Mouse (Mus musculus) midbrain, embryonic 13.5 days (tissue): ENCODE results near the gene Mcm9. TPM values are rescaled to one million over a fixed set of nuclear protein-coding genes. Genes with fewer than 3 reads are reported as not detected.
A peak's percentile ranks its signal among the peaks of the same experiment; 100 is the strongest.

Source experiments
- ATAC-seq: fragments of 200-750 bp; cut with Nextera tagmentation; 2 replicates; pipeline ENCODE4 v1.8.0; 2017; ENCODE audit warnings: mild to moderate bottlenecking, moderate TSS enrichment, moderate library complexity
- H3K27ac ChIP-seq: fragments of 300-500 bp; sonication (generic); 2 replicates; pipeline ENCODE4 v1.5.1; 2015; ENCODE audit warnings: inconsistent platforms, mild to moderate bottlenecking, moderate library complexity
- H3K27me3 ChIP-seq: fragments of 300-500 bp; sonication (generic); 2 replicates; pipeline ENCODE4 v1.6.1; 2015; ENCODE audit warnings: mild to moderate bottlenecking, inconsistent platforms
- H3K36me3 ChIP-seq: fragments of 300-500 bp; sonication (generic); 2 replicates; pipeline ENCODE4 v1.6.1; 2015; ENCODE audit warnings: mild to moderate bottlenecking, inconsistent platforms
- H3K4me1 ChIP-seq: fragments of 300-500 bp; sonication (generic); replicated peaks from 2 replicates; pipeline ENCODE4 v1.6.1; 2015; ENCODE audit warnings: inconsistent platforms
- H3K4me2 ChIP-seq: fragments of 300-500 bp; sonication (generic); replicated peaks from 2 replicates; pipeline ENCODE4 v1.6.1; 2015; ENCODE audit warnings: moderate library complexity, mild to moderate bottlenecking, inconsistent platforms
- H3K4me3 ChIP-seq: fragments of 300-500 bp; sonication (generic); replicated peaks from 2 replicates; pipeline ENCODE4 v1.5.1; 2015; ENCODE audit warnings: mild to moderate bottlenecking, inconsistent platforms
- H3K9ac ChIP-seq: fragments of 300-500 bp; sonication (generic); replicated peaks from 2 replicates; pipeline ENCODE4 v1.6.1; 2015; ENCODE audit warnings: mild to moderate bottlenecking, inconsistent platforms
- H3K9me3 ChIP-seq: fragments of 300-500 bp; sonication (generic); 2 replicates; pipeline ENCODE4 v1.6.1; 2016; ENCODE audit warnings: mild to moderate bottlenecking, inconsistent platforms
- WGBS: fragments of 180-500 bp; shearing (Covaris S2); methylation state at CpG from one replicate; pipeline ENCODE4 v1.1.7; 2015; 5-methylcytosine and 5-hydroxymethylcytosine counted together
- polyA plus RNA-seq: library from polyadenylated mRNA; unstranded; fragments of >200 nt; fragmentation: Nextera tagmentation; extraction: Ambion mirVana; gene quantifications from 2 replicates; pipeline ENCODE4 v1.2.1, GENCODE M21; 2015

Mcm9 gene
- polyA plus RNA-seq, 1 experiment from 2014 or later, result 9.8 TPM

DNA sequence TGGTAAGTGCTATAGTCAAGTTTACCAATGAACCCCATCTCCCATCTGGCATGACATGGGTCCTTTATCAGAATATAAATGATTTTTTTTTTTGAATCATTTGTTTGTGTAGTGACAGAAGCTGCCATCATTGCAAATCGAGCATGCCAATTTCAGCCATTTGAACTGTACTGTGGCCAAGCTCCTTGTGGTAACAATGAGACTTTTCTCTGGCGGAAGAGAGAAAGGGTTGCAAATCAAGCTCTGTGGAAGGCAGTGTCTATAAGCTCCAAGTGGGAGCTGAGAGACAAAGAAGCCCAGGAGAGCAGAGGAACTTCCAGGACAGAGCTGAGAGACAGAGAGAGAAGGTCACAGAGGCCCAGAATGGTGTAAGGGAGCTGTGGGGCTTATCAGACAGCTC, 64.7 kb downstream of the Mcm9 start:
- Histone ChIP-seq H3K4me3 (no peak overlapping the region), H3K27me3 (no peaks in the 10 kb centered on the region), H3K4me1 (no peaks in the 10 kb centered on the region), H3K36me3 (no peaks in the 10 kb centered on the region), H3K9ac (no peak overlapping the region), H3K9me3 (peaks cover 2% of the 10 kb centered on the region; the same call in 1 of the 2 replicates), H3K4me2 (no peak overlapping the region), H3K27ac (no peak overlapping the region)
- 91% methylated on average over 2 of the region's 2 CpGs for WGBS
- ATAC-seq, result no peak

GRCm38 (mm10) chr10:53562001-53562400, 68.2 kb downstream of the Mcm9 start:
- Histone ChIP-seq H3K4me1 (no peaks in the 10 kb centered on the region), H3K4me2 (no peak overlapping the region), H3K4me3 (no peak overlapping the region), H3K9ac (no peak overlapping the region), H3K36me3 (no peaks in the 10 kb centered on the region), H3K27ac (no peak overlapping the region), H3K27me3 (no peaks in the 10 kb centered on the region), H3K9me3 (peaks cover 2% of the 10 kb centered on the region; the same call in 1 of the 2 replicates)
- ATAC-seq, result no peak
- WGBS, result 87% methylated on average over 5 of the region's 5 CpGs

- no peaks in the 10 kb centered on the region for H3K27me3 ChIP-seq
- H3K4me3 ChIP-seq, result no peak overlapping the region
- ATAC-seq, result no peak
- no peak overlapping the region for H3K9ac ChIP-seq
- 60% methylated on average over 7 of the region's 7 CpGs for WGBS
- H3K27ac ChIP-seq, result no peak overlapping the region
- no peak overlapping the region for H3K4me2 ChIP-seq
- H3K4me1 ChIP-seq, result no peaks in the 10 kb centered on the region
- H3K9me3 ChIP-seq, result no peaks in the 10 kb centered on the region
- H3K36me3 ChIP-seq, result peaks cover 29% of the 10 kb centered on the region
Observed at GRCm38 (mm10) chr10:53537596-53537995, 92.6 kb downstream of the Mcm9 start.

DNA sequence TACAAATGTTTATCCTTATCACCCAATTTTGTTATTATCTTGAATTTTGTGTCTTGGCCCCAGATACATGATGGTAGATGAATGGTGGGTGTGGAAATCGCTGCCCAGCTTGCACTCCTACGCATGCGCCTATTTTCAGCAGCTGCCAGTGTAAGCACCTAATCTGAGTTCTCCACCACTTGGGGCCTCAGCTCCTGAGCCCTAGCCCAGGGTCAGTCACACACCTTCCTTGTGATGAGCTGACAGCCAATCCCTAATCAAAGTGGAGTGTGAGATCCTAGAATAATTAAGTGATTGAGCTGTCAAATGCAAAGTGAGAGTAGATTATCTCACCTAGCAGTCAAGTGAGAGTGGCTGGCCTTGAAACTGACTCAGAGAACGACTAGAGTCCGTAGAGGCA, 97.9 kb downstream of the Mcm9 start:
- H3K36me3 ChIP-seq, result peaks cover 14% of the 10 kb centered on the region; the same call in 1 of the 2 replicates
- ATAC-seq, result no peak
- H3K9ac ChIP-seq, result no peak overlapping the region
- no peak overlapping the region for H3K4me3 ChIP-seq
- H3K27me3 ChIP-seq, result no peaks in the 10 kb centered on the region
- WGBS, result 87% methylated on average over 5 of the region's 5 CpGs
- no peak overlapping the region for H3K27ac ChIP-seq
- no peaks in the 10 kb centered on the region for H3K9me3 ChIP-seq
- H3K4me2 ChIP-seq, result no peak overlapping the region
- H3K4me1 ChIP-seq, result no peaks in the 10 kb centered on the region

- no peak overlapping the region for H3K4me2 ChIP-seq
- 38% methylated on average over 6 of the region's 6 CpGs for WGBS
Observed at GRCm38 (mm10) chr10:53527838-53528773, 102.1 kb downstream of the Mcm9 start.

GRCm38 (mm10) chr10:53527344-53527743, 102.9 kb downstream of the Mcm9 start:
- no peak for ATAC-seq
- H3K4me1 ChIP-seq, result no peaks in the 10 kb centered on the region
- no peak overlapping the region for H3K9ac ChIP-seq
- no peaks in the 10 kb centered on the region for H3K36me3 ChIP-seq
- 83% methylated on average over 3 of the region's 3 CpGs for WGBS
- H3K4me2 ChIP-seq, result no peak overlapping the region
- H3K9me3 ChIP-seq, result no peaks in the 10 kb centered on the region; the same call in 1 of the 2 replicates
- H3K4me3 ChIP-seq, result no peak overlapping the region
- H3K27ac ChIP-seq, result no peak overlapping the region
- no peaks in the 10 kb centered on the region for H3K27me3 ChIP-seq

More at GRCm38 (mm10) chr10:53527838-53528773, 102.1 kb downstream of the Mcm9 start:
- Histone ChIP-seq H3K36me3 (no peaks in the 10 kb centered on the region), H3K9ac (no peak overlapping the region), H3K27me3 (no peaks in the 10 kb centered on the region), H3K9me3 (no peaks in the 10 kb centered on the region; the same call in 1 of the 2 replicates), H3K4me3 (no peak overlapping the region), H3K4me1 (no peaks in the 10 kb centered on the region), H3K27ac (no peak overlapping the region)
- peak; percentile 86 for ATAC-seq

DNA sequence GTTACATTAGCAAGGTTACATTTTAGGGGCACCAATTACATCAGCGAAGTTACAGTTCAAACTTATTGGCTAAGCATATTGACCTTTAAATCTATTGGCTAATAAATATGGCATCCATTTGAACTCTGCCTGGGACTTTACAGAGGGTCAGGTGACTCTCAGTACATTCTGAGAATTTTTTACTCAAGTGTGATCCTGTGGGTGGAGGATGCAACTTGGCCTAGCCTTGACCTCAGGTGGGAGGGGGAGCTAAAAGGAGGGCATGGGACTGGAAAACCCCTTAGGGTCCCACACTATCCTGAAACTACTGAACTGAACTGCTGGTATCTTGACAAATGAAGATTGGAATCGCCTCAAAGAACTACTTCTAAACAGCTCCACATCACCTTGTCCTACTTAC, 103.9 kb downstream of the Mcm9 start:
- Histone ChIP-seq H3K4me3 (no peak overlapping the region), H3K27ac (no peak overlapping the region), H3K9me3 (no peaks in the 10 kb centered on the region; the same call in 1 of the 2 replicates), H3K4me2 (no peak overlapping the region), H3K9ac (no peak overlapping the region), H3K27me3 (no peaks in the 10 kb centered on the region), H3K36me3 (no peaks in the 10 kb centered on the region), H3K4me1 (no peaks in the 10 kb centered on the region)
- WGBS, result 96% methylated on average over 2 of the region's 2 CpGs
- no peak for ATAC-seq

GRCm38 (mm10) chr10:53525265-53525976, 104.8 kb downstream of the Mcm9 start:
- no peaks in the 10 kb centered on the region; the same call in 1 of the 2 replicates for H3K9me3 ChIP-seq
- no peaks in the 10 kb centered on the region for H3K27me3 ChIP-seq
- no peaks in the 10 kb centered on the region for H3K4me1 ChIP-seq
- H3K4me2 ChIP-seq, result no peak overlapping the region
- no peak overlapping the region for H3K9ac ChIP-seq
- 75% methylated on average over 3 of the region's 3 CpGs for WGBS
- no peaks in the 10 kb centered on the region for H3K36me3 ChIP-seq
- H3K27ac ChIP-seq, result no peak overlapping the region
- no peak overlapping the region for H3K4me3 ChIP-seq
- ATAC-seq, result no peak

DNA sequence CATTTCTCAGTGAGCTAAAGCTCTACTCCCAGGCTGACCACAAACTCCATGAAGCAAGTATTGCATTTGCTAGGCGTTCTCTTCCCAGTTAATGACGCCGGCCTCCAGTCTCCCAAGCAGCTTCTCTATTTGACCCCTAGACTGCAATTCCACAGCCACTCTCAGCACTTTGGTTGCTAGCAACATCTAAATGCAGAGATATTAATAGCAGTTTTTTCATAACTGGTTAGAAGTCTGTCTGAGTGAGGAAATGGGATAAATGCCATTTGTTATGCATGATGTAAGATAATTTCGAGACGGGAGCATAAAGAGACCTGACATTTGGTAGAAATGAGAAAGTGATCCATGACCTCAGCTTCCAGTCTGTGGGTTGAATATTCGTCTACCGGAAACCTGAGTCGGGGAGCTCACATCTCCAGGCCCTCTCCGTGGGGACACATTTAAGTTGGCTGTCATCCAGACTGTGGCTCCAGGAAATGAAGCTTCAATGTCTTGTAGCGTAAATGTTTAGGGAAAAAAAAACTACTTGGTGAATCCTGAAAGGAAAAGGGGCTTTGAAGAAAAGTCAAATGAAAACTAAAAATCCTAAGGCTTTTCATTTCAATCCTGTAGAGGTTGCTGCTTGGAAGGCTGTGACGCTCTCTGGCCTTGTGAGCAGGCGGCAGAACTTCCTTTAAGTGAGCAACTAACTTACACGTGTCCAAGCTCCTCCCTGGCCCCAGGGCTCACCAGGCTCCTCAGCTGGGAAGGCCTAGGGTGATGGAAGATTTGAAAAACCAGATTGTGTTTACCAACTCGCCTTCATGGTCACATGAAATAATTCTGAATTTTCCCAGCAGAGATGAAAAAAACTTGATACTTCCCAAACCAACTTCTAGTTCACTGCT, 110.9 kb downstream of the Mcm9 start:
- Histone ChIP-seq H3K27me3 (no peaks in the 10 kb centered on the region), H3K4me3 (no peak overlapping the region), H3K27ac (peak overlapping the region; percentile 57; the same call in 1 of the 2 replicates), H3K4me2 (no peak overlapping the region), H3K9me3 (no peaks in the 10 kb centered on the region), H3K36me3 (no peaks in the 10 kb centered on the region), H3K9ac (no peak overlapping the region), H3K4me1 (peaks cover 17% of the 10 kb centered on the region)
- no peak for ATAC-seq
- WGBS, result 77% methylated on average over 14 of the region's 14 CpGs

DNA sequence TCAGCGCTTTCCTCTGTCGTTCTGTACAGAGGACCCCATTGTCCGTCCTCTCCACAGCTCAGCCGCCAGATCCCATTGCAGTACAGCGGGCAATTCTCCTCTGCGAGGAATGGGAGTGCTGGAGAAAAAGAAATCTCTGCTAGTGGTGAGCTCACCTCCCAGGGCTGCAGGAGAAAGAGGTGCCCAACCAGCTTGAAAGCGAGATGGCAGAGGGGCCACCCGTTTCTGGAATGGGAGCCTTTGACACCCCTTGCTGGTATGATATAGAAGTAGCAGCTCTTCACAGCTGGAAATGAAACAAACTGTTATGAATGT, 111.7 kb downstream of the Mcm9 start:
- Histone ChIP-seq H3K4me1 (peaks cover 17% of the 10 kb centered on the region), H3K9ac (no peak overlapping the region), H3K4me3 (no peak overlapping the region), H3K27ac (peak overlapping the region; percentile 57; the same call in 1 of the 2 replicates), H3K4me2 (no peak overlapping the region), H3K9me3 (no peaks in the 10 kb centered on the region), H3K36me3 (no peaks in the 10 kb centered on the region), H3K27me3 (no peaks in the 10 kb centered on the region)
- WGBS, result 47% methylated on average over 8 of the region's 8 CpGs
- 0 out of 2 replicates have a peak, but pooled peaks have one; percentile 15 for ATAC-seq

- Histone ChIP-seq H3K9ac (no peak overlapping the region), H3K4me2 (no peak overlapping the region), H3K27me3 (no peaks in the 10 kb centered on the region), H3K4me1 (peaks cover 17% of the 10 kb centered on the region), H3K4me3 (no peak overlapping the region), H3K27ac (0 out of 2 replicates have a peak overlapping the region, but pooled peaks have one; percentile 57), H3K36me3 (no peaks in the 10 kb centered on the region), H3K9me3 (no peaks in the 10 kb centered on the region)
- WGBS, result 62% methylated on average over 14 of the region's 14 CpGs
- ATAC-seq, result peak; percentile 59; the same call in 1 of the 2 replicates
Observed at GRCm38 (mm10) chr10:53517770-53518598, 112.3 kb downstream of the Mcm9 start.
